Mouse (Mus musculus): ENCODE data around the gene Stk24.

The Stk24 gene

DNA sequence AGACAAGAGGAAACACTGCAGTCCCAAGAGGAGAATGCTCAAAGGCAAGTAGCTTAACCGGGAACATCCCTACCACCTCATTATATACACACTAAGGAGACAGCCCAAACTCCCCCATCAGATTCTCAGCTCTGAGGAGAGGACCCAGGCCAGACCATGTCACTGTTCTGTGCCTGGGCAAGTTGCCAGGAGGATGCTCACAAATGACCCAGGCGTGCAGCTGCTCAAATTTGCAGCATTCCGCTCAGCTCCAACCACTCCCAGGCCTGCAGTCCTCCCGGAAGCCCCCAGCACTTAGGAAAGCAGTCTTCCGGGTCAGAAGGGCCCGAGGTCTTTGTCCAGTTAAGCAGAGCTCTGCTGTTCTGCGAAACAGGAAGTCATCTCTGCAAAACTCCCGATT is 31.6 kb downstream of the Stk24 start:
- DNase-seq: no peak

- no peak for DNase-seq
These were observed 32.7 kb downstream of the Stk24 start for GRCm38 (mm10) chr14:121347134-121347533.

- no peak for DNase-seq
These were observed 33.2 kb downstream of the Stk24 start for GRCm38 (mm10) chr14:121346654-121347053.

DNA sequence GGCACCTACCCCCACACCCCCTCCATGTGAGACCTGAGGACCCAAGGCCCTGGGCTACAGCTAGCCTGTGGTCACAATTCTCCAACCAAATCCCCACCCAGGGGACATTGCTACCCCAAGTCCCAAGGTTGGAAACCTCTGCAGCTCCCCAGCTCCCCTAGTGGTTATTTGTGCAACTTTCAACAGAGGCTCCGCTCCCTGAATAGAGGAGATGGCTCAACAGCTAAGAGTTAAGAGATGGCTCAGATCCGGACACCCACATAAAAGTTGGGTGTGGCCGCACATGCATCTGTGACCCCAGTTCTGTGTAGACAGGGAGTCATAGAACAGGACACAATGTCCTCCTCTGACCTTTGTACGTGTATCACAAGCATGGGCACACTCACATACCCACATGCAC is 33.8 kb downstream of the Stk24 start:
- no peak for DNase-seq

- no peak for DNase-seq
These were observed 34.9 kb downstream of the Stk24 start for GRCm38 (mm10) chr14:121344928-121345327.

- DNase-seq: no peak
These were observed 36.9 kb downstream of the Stk24 start for GRCm38 (mm10) chr14:121342885-121343284.

GRCm38 (mm10) chr14:121339951-121340401 is 39.8 kb downstream of the Stk24 start:
- peak; percentile 76 for DNase-seq

- DNase-seq: no peak
These were observed 40.8 kb downstream of the Stk24 start for GRCm38 (mm10) chr14:121338819-121339573.

DNA sequence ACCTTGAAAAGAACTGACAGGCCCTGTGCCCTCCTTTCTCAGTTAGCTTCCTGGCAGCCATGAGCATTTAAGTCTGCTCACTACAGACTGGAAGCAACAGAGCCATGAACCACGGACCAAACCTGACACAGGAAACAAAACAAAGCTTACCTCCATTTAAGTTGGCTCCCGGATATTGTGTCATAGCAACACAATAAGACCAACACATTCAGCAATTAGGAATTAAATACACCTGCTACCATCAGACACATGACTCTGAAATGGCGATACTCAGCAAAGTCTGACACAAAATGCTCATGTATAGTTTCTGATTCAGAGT is 49.8 kb downstream of the Stk24 start:
- no peak for DNase-seq

DNA sequence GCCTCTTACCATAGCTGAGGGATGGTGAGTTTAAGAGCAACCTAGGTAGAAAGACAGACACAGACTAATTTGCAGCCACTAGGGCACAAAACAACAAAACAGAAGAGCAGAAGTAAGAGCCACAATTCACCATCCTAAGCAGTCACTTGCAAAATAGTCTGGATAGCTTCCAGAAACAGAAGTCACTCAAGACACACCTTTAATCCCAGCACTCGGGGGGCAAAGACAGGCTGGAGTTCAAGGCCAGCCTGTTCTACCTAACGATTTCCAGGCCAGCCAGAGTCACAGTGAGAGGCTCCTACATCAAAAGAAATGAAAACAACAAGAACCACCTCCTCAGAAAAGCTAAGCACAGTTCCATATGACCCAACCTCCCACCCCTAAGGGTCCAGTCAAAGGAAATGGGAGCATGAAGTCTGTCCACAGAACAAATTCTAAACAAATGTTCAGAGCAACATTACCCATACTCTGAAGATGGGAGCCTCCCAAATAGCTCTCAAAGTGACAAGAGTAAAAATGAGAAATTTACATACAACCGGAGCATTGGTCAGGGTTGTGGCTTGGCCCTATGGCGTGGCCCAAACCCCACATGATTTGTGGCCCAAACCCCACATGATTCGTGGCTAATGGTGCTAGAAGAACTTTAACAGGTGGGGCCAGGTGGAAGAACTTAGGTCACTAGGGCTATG is 50.3 kb downstream of the Stk24 start:
- DNase-seq: no peak

DNA sequence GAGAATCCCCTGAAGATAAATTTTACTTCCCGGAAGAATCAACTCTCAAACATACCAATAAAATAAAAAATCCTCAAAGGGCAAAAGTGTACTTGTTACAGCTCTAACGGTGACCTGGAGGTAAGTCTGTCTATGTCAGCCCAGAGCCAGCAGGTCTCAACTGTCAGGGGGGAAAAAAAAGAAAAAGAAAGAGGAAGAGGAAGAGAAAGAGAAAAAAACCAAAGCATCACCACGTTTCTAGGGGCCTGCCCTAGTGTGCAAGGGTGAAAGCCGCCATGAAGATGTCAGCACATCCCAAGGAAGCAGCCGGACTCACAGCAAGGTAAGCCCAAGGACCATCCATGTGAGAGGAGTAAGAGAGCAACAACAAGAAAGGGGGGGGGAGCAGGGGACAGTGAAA is 50.9 kb downstream of the Stk24 start:
- no peak for DNase-seq

DNA sequence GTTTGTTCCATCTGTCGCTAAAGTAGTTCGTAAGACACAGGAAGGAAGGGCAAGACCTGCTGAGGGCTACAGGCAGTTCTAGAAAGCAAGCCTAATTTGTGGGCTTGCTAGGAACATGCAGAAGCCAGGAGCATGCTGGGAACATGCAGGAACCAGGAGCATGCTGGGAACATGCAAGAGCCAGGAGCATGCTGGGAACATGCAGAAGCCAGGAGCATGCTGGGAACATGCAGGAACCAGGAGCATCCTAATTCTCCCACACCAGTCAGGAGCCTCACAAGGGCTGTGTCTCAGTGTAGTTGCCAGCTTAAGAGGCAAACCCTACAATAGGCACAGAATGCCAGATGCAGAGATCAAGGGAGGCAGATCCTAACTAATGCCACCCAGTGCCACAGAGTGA is 53.4 kb downstream of the Stk24 start:
- peak; percentile 39 for DNase-seq

GRCm38 (mm10) chr14:121324521-121325330 is 55.1 kb downstream of the Stk24 start:
- no peak for DNase-seq

- no peak for DNase-seq
These were observed 57.2 kb downstream of the Stk24 start for GRCm38 (mm10) chr14:121322641-121323040.

GRCm38 (mm10) chr14:121322150-121322549 is 57.7 kb downstream of the Stk24 start:
- no peak for DNase-seq

DNA sequence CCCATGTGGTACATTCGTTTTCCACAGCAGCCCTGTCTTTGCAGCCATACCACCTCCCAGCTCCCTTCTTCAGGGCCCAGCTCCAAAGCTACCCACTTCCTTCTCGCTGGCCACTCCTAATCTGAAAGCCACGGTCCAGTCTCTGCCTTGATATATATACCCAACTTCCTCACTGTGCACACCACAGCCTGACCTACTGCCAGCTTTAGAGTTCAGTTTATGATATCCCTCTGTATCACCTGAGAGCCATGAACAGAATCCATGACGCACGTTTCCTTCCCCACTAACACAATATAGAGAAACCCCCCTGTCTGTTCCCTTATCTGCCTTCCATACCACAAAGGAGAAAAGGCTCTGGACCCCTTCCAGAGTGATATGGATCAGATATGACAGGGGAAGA is 61.4 kb downstream of the Stk24 start:
- no peak for DNase-seq

GRCm38 (mm10) chr14:121317312-121317671 is 62.5 kb downstream of the Stk24 start:
- no peak for DNase-seq

DNA sequence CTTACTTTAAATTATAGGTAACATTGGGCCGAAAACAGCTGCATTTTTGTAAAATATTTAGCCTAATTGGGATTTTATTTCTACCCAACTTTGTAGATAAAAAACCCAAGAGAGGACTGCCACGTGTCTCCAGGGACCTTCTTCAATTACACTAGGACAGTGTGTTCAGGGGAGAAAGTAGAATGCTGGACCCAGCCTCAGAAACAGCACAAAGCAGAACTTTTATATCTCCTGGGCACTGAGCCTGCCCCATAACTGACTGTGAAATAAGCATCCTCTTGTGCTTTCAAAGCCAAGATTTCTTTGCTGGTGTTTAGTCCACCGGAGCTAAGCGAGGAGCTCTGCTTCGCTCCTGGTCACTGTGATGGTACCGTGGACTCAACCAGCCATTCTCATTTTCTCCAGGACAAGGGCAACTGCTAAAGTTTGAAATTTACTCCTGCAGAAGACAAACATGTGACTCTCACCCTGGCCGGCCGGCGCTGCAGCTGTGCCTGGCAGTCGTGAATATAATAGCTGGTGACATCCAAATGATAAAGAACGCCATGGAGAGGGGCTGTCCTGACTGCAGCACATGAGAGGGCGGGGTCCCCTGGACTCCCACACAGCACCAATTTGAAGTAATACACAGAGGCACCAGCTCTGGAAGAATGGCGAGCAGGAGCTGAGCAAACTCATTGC is 63.0 kb downstream of the Stk24 start:
- DNase-seq: no peak

DNA sequence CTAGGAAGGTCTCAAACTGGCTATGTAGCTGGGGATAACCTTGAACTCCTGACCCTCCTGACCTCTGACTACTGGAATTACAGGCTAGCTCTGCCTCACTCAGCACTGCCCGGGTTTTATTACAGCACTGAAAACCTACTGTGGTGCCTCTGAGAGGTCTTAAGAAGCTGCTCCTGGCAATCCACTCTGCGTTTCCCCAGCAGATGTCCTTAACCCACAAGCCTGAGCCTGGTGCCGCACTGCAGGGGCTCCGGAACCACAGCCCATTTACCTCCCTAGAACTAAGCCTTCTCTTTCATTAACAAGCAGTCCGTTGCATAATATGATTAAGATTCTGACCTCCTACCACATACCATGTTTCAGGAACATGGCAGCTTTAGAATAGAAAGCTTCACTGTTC is 63.7 kb downstream of the Stk24 start:
- DNase-seq: no peak

DNA sequence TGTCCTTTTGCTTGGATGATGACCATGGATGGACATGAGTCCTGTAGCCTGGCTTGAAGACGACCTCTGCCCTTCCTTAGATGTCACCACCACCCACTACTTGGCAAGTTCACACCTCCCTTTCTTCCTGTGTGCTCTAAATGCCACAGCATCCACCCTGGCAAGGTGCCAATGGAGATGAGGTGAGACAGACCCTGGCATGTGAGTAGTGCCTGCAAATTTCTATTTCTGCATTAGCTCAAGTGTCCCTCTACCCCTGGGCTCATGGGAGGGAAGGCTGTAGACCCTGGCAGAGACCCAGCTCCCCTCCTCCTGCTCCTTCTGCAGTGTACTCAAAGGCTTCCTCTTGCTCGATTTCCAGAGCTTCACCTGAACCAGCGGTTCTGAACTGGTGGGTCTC is 64.9 kb downstream of the Stk24 start:
- no peak for DNase-seq

GRCm38 (mm10) chr14:121313283-121313682 is 66.5 kb downstream of the Stk24 start:
- no peak for DNase-seq

- DNase-seq: no peak
These were observed 68.7 kb downstream of the Stk24 start for GRCm38 (mm10) chr14:121311083-121311482.

Measured in cerebellum, adult 9-10 months (tissue).